Mouse (Mus musculus) megakaryocyte progenitor cell, adult 5-6 weeks (primary cell): ENCODE results near the gene Glcci1. TPM values are rescaled to one million over a fixed set of nuclear protein-coding genes. Genes with fewer than 3 reads are reported as not detected.

Source experiments
- ATAC-seq: replicated peaks from 2 replicates; pipeline ENCODE4 v1.8.0; 2016; ENCODE audit warnings: mild to moderate bottlenecking, moderate TSS enrichment, inconsistent platforms; ENCODE audit not compliant: poor library complexity
- total RNA-seq, 2 experiments: library from RNA; stranded (forward) in 1 of 2; stranded (reverse) in 1 of 2; fragments of 157-497, 149-512 nt in 1 of 2; fragments of 200-1000 nt in 1 of 2; gene quantifications; 2 replicates each; pipeline versions ENCODE4 v1.2.3 to v1.2.4; 2015 to 2017

Glcci1 gene
- total RNA-seq, 2 experiments from 2014 or later: 0.54 to 5.1 TPM

DNA sequence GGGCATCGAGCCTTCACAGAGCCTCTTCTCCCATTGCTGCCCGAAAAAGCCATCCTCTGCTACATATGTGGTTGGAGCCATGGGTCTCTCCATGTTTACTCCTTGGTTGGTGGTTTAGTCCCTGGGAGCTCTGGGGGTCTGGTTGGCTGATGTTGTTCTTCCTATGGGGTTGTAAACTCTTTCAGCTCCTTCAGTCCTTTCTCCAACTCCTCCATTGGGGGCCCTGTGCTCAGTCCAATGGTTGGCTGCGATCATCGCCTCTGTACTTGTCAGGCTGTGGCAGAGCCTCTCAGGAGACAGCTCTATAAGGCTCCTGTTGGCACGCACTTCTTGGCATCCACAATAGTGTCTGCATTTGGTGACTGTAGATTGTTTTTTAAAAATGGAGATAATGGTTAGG is 35.4 kb downstream of the Glcci1 start:
- no peak for ATAC-seq

GRCm38 (mm10) chr6:8545780-8546179 is 36.4 kb downstream of the Glcci1 start:
- no peak for ATAC-seq

DNA sequence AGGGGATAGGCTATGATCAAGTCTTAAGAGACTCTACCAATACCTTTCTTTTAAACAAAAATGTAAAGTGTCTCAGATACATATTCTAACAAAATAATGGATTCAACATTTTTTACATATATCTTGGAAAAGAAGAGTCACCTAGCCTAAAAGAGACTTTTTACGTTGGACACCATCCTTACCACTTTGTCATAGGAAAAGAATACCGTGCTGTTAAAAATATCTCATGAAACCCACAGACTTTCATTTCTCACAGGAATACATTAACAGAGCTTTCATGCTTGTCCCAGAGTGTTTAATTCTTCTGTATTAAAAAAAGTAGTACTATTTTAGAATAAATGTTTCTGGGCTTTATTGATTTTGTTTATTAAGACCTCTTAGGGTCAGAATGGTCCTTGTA is 41.8 kb downstream of the Glcci1 start:
- no peak for ATAC-seq

GRCm38 (mm10) chr6:8556849-8557571 is 47.6 kb downstream of the Glcci1 start:
- no peak for ATAC-seq

DNA sequence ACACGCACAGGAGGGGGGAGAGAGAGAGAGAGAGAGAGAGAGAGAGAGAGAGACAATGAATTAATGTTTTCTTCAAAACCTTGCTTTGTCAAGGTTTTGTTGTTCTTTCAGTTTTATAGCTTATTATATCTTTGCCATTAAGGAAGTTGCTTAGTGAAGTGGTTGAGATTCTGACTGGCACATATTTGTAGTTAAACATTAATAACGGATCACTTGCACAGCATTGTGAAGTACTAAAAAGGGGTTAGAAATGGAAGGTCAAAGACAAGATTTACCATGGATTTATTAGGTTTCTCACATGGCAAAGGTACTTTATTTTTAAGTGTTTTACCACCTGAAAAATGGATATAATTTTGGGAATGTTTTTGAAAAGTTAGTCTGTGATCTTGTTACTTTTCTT is 51.3 kb downstream of the Glcci1 start:
- ATAC-seq: no peak

DNA sequence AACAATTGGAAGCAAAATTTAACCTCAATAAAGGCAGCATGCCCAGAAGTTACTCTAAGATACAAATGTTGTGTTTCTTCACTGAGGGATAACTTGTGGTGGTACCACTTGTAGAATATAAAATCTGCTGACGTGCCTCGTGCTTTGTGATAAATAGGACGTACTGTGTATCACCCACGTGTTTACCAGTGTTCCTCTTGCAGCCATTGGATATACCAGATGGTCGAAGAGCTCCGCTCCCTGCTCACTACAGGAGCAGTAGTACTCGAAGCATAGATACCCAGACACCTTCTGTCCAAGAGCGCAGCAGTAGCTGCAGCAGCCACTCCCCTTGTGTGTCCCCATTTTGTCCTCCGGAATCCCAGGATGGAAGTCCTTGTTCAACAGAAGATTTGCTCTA is 73.0 kb downstream of the Glcci1 start:
- ATAC-seq: no peak

- ATAC-seq: no peak
These were observed 74.5 kb downstream of the Glcci1 start for GRCm38 (mm10) chr6:8583892-8584291.

DNA sequence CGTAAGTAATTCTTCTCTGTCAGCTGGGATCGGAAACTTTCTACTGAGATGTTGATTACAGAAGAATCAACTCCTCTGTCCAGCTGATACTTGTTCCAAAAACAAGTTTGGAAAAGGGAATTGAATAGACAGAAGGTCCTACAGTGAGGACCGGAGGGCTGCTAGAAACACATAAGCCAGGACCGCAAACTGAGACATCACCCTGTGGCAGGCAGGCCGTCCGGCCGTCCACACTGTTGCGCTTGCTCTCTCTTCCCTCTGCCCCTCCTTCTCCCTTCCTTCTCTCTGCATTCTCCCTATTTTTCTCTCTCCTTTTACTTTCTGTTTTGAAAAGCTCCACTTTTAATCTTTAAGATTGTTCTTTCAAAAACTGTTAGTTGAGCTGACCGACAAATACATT is 82.3 kb downstream of the Glcci1 start:
- ATAC-seq: no peak

GRCm38 (mm10) chr6:8617369-8617768 is 108.0 kb downstream of the Glcci1 start:
- peak; percentile 57; the same call in 1 of the 2 replicates for ATAC-seq

GRCm38 (mm10) chr6:8619582-8620350 is 110.4 kb downstream of the Glcci1 start:
- no peak; the same call in 1 of the 2 replicates for ATAC-seq

DNA sequence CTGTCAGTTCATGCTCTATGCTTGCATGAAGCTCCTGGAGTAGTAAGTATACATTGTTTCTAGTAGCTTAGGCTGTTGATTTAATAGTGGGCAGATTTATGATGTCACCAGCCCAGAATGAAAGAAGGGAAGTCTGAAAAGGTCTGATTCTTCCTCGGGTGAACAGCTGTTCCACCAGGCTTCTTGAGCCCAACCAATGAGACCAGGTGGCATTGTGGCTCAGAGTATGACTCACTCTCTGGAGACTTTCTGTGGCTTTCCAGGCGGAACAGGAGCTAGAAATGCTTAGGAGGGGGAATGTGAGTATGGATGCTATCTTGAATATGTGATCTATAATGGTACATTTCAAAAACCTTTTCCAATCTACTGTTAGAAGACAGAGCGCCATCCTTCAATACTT is 113.6 kb downstream of the Glcci1 start:
- no peak for ATAC-seq

GRCm38 (mm10) chr6:8628226-8628625 is 118.8 kb downstream of the Glcci1 start:
- no peak for ATAC-seq

DNA sequence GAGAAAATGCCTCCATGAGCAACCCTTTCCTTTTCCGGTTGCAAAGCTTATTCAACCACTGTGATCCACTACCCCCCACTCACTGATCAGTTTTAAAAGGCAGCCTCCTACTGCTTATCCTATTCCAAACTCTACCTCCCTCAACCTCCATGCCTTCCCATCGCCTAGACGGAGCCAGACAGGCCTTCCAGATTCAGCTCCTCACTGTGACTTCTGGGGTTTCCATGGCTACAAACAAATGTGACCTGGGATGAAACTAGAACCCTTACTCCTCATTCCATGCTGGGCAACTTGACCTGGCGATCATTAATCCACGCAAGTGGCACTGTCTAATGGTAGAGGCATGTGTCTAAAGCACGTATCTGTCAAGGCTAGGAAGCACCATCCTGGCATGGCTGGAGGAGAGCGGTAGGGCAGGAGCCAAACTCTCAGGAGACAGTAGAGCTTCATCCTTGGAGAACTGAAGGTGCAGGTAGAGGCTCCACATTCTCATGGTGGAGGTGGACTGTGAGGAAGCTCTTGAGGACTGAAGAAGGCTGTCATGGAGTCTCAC is 119.4 kb downstream of the Glcci1 start:
- no peak for ATAC-seq

GRCm38 (mm10) chr6:8630531-8630930 is 121.1 kb downstream of the Glcci1 start:
- no peak for ATAC-seq

DNA sequence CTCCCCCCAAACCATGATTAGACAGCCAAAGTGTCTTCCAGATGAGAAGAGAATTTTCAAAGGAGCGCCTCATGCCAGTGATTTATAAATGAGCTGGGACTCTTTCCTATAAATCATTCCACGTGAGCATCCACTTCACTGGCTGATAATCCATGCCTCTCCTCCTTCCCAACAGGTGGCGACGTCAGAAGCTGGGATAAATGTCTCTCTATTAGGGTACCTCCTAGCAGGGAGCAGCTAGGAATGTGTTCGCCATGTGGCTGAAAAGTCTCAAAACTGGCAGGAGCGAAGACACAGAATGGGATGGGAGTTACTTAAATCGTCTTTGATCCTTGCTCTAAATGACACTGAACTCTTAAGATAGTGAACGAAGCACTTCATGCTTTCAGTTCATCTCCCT is 122.0 kb downstream of the Glcci1 start:
- no peak for ATAC-seq

DNA sequence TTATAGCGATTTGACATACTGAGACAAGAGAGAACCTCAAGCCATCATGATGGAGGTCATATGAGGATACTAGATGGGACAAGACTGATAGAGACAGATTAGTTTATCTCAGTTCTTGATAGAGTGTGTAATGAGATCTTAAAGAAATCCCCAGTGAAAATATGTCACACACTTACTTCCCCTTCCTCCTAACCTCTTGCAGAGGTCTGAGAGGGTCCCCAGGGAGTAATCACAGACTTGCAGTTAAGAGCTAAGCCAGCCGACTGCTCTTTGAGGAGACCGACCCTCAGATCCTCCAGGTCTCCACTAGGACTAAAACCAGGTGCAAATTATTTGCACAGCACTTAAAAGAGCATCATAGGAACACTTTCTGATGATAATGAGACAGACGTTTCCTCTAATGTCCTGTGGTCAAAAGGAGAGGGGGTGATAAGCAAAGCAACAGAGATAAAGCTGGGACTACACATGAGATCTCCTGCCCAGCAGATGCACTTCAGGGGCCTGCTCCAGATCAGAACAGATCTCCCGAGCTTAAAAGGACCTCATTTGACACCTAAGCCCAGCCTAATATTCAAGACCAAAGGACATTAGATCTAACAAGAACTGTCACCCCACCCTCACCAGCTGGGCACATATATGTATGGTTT is 122.7 kb downstream of the Glcci1 start:
- ATAC-seq: peak; percentile 83

DNA sequence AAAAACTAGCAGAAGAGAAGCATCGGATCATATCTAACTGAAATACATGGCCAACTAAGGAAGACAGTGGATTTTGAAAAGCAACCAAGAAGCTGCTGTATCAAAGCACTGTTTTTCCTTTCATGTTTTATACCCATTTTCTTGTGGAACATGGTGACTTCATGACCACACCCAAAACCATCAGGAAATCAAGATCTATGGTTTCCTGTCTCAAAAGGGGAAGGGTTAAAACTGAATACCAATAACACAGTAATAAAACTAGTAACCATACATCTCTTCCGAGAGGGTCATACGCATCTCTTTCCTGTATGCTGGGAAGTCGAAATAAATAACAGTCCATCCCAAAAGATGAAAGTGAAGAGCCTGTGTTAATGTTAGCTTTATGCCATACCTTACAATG is 123.3 kb downstream of the Glcci1 start:
- ATAC-seq: 0 out of 2 replicates have a peak, but pooled peaks have one; percentile 5

DNA sequence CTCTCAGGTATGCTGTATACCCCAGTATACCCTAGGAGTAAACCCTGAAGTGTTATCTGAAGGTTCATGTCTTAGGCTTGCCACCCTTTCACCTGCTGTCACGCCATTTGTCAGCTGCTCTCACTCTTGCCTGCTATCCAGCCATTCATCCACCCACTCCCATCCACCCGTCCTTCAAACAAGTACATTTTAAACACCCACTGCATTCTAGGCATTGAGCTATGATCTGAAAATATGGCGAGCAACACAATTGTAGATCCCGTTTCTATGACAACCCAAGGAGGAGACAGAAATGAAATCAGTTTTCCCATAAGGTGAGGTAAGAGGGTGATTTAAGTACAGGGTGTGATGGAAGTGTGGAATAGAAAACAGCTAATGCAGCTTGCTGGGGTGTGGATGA is 128.7 kb downstream of the Glcci1 start:
- ATAC-seq: no peak

GRCm38 (mm10) chr6:8638899-8639298 is 129.5 kb downstream of the Glcci1 start:
- 0 out of 2 replicates have a peak, but pooled peaks have one; percentile 9 for ATAC-seq

GRCm38 (mm10) chr6:8639526-8639925 is 130.1 kb downstream of the Glcci1 start:
- ATAC-seq: no peak

DNA sequence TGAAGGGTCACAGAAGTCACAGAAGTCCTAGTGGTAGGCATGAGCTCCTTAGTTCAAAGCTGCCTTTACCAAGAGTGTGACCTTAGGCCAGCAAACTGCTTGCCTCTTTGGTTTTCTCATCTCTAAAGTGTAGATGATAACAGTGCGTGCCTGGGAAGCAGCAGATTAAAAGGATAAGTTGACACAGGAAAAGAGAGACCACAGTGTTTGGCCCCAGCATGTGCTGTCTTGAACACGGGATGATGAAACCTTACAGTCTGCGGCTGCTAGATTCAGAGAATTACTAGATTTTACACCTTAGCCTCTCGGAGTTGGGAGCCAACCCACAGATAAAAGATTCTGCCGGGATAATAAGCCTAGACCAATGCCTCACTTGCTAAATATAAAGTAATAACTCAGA is 131.5 kb downstream of the Glcci1 start:
- ATAC-seq: 0 out of 2 replicates have a peak, but pooled peaks have one; percentile 26
